Mouse (Mus musculus) embryonic facial prominence, embryonic 11.5 days (tissue): Measurements from ENCODE around the gene Col25a1. TPM values are rescaled to one million over a fixed set of nuclear protein-coding genes. Genes with fewer than 3 reads are reported as not detected.

Experiments
- ATAC-seq: fragments of 200-750 bp; cut with Nextera tagmentation; replicated peaks from 2 replicates; pipeline ENCODE4 v1.8.0; 2017; ENCODE audit warnings: low read depth; ENCODE audit not compliant: insufficient number of reproducible peaks, low FRiP score, low TSS enrichment
- DNase-seq: peaks from one replicate; pipeline ENCODE4 v3.0.0-alpha.2; 2015; ENCODE audit warnings: low spot score
- H3K27ac ChIP-seq: fragments of 300-500 bp; sonication (generic); replicated peaks from 2 replicates; pipeline ENCODE4 v1.5.1; 2014; ENCODE audit warnings: mild to moderate bottlenecking, low read depth, low read length, control low read depth
- H3K27me3 ChIP-seq: fragments of 300-500 bp; sonication (generic); 2 replicates; pipeline ENCODE4 v1.6.1; 2014; ENCODE audit warnings: mild to moderate bottlenecking, low read length, moderate library complexity, mixed read lengths; ENCODE audit not compliant: control insufficient read depth, insufficient read depth
- H3K36me3 ChIP-seq: fragments of 300-500 bp; sonication (generic); replicated peaks from 2 replicates; pipeline ENCODE4 v1.6.1; 2014; ENCODE audit warnings: low read depth, mild to moderate bottlenecking, low read length, moderate library complexity, mixed read lengths; ENCODE audit not compliant: control insufficient read depth, insufficient read depth
- H3K4me1 ChIP-seq: fragments of 300-500 bp; sonication (generic); 2 replicates; pipeline ENCODE4 v1.6.1; 2014; ENCODE audit warnings: low read length, mixed read lengths; ENCODE audit not compliant: control insufficient read depth, insufficient read depth
- H3K4me2 ChIP-seq: fragments of 300-500 bp; sonication (generic); 2 replicates; pipeline ENCODE4 v1.6.1; 2014; ENCODE audit warnings: low read depth, mild to moderate bottlenecking, control low read depth, low read length, moderate library complexity
- H3K4me3 ChIP-seq: fragments of 300-500 bp; sonication (generic); 2 replicates; pipeline ENCODE4 v1.5.1; 2014; ENCODE audit warnings: low read depth, low read length, control low read depth
- H3K9ac ChIP-seq: fragments of 300-500 bp; sonication (generic); replicated peaks from 2 replicates; pipeline ENCODE4 v1.6.1; 2014; ENCODE audit warnings: mild to moderate bottlenecking, control low read depth, low read length
- H3K9me3 ChIP-seq: fragments of 300-500 bp; sonication (generic); replicated peaks from 2 replicates; pipeline ENCODE4 v1.6.1; 2016; ENCODE audit warnings: mild to moderate bottlenecking, low read length, inconsistent platforms, mixed read lengths; ENCODE audit not compliant: control insufficient read depth
- WGBS: fragments of 180-500 bp; shearing (Covaris S2); extraction: QIAGEN DNeasy Blood & Tissue Kit; methylation state at CpG from one replicate; pipeline ENCODE4 v1.1.7; 2014; 5-methylcytosine and 5-hydroxymethylcytosine counted together
- polyA plus RNA-seq: library from polyadenylated mRNA; unstranded; fragments of >200 nt; fragmentation: Nextera tagmentation; extraction: Ambion mirVana; gene quantifications from 2 replicates; pipeline ENCODE4 v1.2.1, GENCODE M21; 2014

Col25a1 gene
- polyA plus RNA-seq, 1 experiment from 2014 or later, result 11.1 TPM

GRCm38 (mm10) chr3:130256610-130257009 lies 125.3 kb downstream of the Col25a1 start:
- Histone ChIP-seq H3K4me3 (no peak overlapping the region), H3K27ac (no peak overlapping the region), H3K4me1 (no peaks in the 10 kb centered on the region), H3K9me3 (no peaks in the 10 kb centered on the region), H3K9ac (no peak overlapping the region), H3K36me3 (no peaks in the 10 kb centered on the region), H3K4me2 (no peak overlapping the region), H3K27me3 (no peaks in the 10 kb centered on the region)
- 84% methylated on average over 7 of the region's 7 CpGs for WGBS
- DNase-seq, result no peak
- no peak for ATAC-seq

DNA sequence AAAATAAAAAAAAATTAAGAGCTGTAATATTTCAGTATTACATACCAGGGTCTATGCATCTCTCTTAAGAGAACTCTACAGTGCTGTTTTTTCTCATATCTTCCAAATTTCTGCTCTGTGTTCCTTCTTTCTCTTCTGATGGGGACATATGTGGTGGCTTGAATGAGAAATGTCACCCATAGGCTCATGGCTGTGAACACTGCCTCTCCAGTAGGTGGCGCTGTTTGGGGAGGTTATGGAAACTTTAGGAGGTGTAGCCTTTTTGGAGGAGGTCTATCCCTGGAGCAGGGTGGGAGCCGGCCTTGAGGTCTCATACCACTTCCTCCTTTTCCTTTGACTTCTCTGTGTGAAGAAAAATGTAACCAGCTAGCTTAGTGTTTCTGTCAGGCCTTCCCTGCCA lies 128.4 kb downstream of the Col25a1 start:
- Histone ChIP-seq H3K9ac (no peak overlapping the region), H3K4me1 (no peaks in the 10 kb centered on the region), H3K9me3 (no peaks in the 10 kb centered on the region), H3K4me2 (no peak overlapping the region), H3K27ac (no peak overlapping the region), H3K27me3 (no peaks in the 10 kb centered on the region), H3K36me3 (no peaks in the 10 kb centered on the region), H3K4me3 (no peak overlapping the region)
- ATAC-seq, result no peak
- WGBS, result 93% methylated on average over 2 of the region's 2 CpGs
- DNase-seq, result no peak

DNA sequence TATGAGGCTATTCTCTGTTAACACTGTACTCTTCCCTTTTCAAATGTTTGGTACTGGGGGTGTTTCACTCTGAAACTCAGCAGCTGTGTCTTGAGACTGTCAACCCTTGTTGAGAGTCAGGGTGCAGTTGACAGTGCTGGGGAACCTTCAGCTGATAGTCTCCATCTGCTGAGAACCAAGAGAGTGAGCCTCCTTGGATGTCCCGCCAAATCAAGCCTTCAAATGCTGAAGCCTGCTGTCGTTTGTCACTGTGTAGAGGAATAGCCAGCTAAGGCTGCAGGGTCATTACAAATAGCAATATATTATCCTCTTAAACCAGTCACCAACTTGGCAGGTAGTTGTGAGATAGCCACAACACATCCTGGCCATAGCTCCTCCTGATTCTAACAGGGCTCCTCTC lies 129.0 kb downstream of the Col25a1 start:
- H3K9ac ChIP-seq, result no peak overlapping the region
- H3K36me3 ChIP-seq, result no peaks in the 10 kb centered on the region
- H3K27ac ChIP-seq, result no peak overlapping the region
- H3K4me2 ChIP-seq, result no peak overlapping the region
- H3K27me3 ChIP-seq, result no peaks in the 10 kb centered on the region
- ATAC-seq, result no peak
- no peak for DNase-seq
- H3K4me1 ChIP-seq, result no peaks in the 10 kb centered on the region
- H3K9me3 ChIP-seq, result no peaks in the 10 kb centered on the region
- no peak overlapping the region for H3K4me3 ChIP-seq
- 87% methylated on average over 2 of the region's 2 CpGs for WGBS

- DNase-seq, result no peak
- Histone ChIP-seq H3K4me3 (no peak overlapping the region), H3K4me1 (no peaks in the 10 kb centered on the region), H3K36me3 (no peaks in the 10 kb centered on the region), H3K9ac (no peak overlapping the region), H3K27me3 (no peaks in the 10 kb centered on the region), H3K9me3 (no peaks in the 10 kb centered on the region), H3K4me2 (no peak overlapping the region), H3K27ac (no peak overlapping the region)
- 92% methylated on average over 9 of the region's 9 CpGs for WGBS
- ATAC-seq, result no peak
Observed at GRCm38 (mm10) chr3:130265104-130265503, 133.8 kb downstream of the Col25a1 start.

DNA sequence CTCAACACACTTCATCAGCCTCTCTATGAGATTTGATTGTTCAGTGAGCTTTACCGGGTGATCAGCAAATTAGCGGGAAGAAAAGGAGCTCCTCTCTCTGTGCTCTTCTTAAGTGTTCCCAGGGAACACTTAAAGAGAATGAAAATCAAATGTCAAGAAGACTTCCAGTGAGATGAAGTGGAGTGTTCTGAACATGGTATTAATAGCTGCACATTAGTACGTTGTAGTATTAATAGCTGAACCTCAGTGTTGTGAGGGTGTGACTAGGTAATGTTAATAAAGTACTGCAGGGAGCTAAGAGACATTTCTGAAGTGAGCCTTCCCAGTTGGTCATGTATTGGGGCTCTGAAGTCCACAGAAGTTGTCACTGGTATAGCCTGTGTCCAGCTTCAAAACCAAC lies 139.2 kb downstream of the Col25a1 start:
- Histone ChIP-seq H3K4me3 (no peak overlapping the region), H3K4me1 (no peaks in the 10 kb centered on the region), H3K4me2 (no peak overlapping the region), H3K9ac (no peak overlapping the region), H3K27ac (no peak overlapping the region), H3K27me3 (no peaks in the 10 kb centered on the region), H3K9me3 (no peaks in the 10 kb centered on the region), H3K36me3 (no peaks in the 10 kb centered on the region)
- DNase-seq (no peak), ATAC-seq (no peak)
- 85% methylated on average over 3 of the region's 3 CpGs for WGBS

- no peak overlapping the region for H3K4me2 ChIP-seq
- no peaks in the 10 kb centered on the region for H3K27me3 ChIP-seq
- H3K9ac ChIP-seq, result no peak overlapping the region
- H3K4me3 ChIP-seq, result no peak overlapping the region
- H3K4me1 ChIP-seq, result no peaks in the 10 kb centered on the region
- H3K36me3 ChIP-seq, result no peaks in the 10 kb centered on the region
- 59% methylated on average over 2 of the region's 2 CpGs for WGBS
- ATAC-seq (no peak), DNase-seq (peak; percentile 48)
- H3K9me3 ChIP-seq, result no peaks in the 10 kb centered on the region
- no peak overlapping the region for H3K27ac ChIP-seq
Observed at GRCm38 (mm10) chr3:130273949-130274348, 142.6 kb downstream of the Col25a1 start.

- Histone ChIP-seq H3K4me3 (no peak overlapping the region), H3K27me3 (no peaks in the 10 kb centered on the region), H3K9ac (no peak overlapping the region), H3K9me3 (no peaks in the 10 kb centered on the region), H3K36me3 (no peaks in the 10 kb centered on the region), H3K4me1 (no peaks in the 10 kb centered on the region), H3K27ac (no peak overlapping the region), H3K4me2 (no peak overlapping the region)
- DNase-seq (no peak), ATAC-seq (no peak)
- WGBS, result 74% methylated on average over 10 of the region's 10 CpGs
Observed at GRCm38 (mm10) chr3:130278298-130279050, 147.2 kb downstream of the Col25a1 start.

DNA sequence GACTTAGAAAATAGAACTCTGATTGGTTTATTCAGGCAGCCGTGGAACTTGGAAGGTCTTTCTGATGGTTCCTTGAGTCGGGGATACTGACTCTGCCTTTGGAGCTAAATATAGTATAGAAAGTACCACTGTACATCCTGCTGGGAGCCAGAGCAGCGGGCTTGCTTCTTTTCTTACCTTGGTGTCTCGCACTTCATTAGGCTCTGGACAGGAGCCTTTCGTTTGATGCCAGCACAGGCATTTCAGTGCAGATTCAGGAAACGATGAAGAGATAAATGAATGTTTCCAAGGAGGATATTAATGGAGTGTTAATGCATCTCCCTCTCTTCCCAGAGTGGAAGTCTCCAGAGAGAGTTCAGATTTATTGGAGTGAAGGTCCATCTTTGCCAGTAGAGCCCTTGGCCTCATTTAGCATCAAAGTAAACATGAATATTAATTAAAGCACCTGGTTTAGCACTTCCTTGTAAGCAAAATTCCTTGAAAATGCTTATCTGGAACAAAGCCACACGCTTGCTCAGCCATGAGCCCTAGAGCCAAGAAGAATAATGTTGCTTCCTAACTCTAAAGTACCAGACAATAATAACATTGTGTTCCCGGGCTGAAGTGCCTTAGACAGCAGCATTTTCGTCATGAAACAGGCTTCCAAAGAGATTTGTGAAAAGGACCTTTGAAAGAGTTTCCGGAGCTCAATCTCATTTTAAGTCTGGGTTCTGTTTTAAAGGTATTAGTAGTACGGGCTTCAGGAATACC lies 151.9 kb downstream of the Col25a1 start:
- H3K4me2 ChIP-seq, result no peak overlapping the region
- DNase-seq (no peak), ATAC-seq (no peak)
- WGBS, result 58% methylated on average over 11 of the region's 11 CpGs
- no peaks in the 10 kb centered on the region for H3K4me1 ChIP-seq
- H3K27me3 ChIP-seq, result no peaks in the 10 kb centered on the region
- no peak overlapping the region for H3K4me3 ChIP-seq
- H3K9ac ChIP-seq, result no peak overlapping the region
- no peak overlapping the region for H3K27ac ChIP-seq
- H3K36me3 ChIP-seq, result no peaks in the 10 kb centered on the region
- H3K9me3 ChIP-seq, result no peaks in the 10 kb centered on the region
